Mouse (Mus musculus): ENCODE measurements around the gene Ptgr1. TPM values are rescaled to one million over a fixed set of nuclear protein-coding genes. Genes with fewer than 3 reads are reported as not detected.
A peak's percentile ranks its signal among the peaks of the same experiment; 100 is the strongest.

Gene Ptgr1
- polyA plus RNA-seq, 1 experiment from 2014 or later, result 25.9 TPM

DNA sequence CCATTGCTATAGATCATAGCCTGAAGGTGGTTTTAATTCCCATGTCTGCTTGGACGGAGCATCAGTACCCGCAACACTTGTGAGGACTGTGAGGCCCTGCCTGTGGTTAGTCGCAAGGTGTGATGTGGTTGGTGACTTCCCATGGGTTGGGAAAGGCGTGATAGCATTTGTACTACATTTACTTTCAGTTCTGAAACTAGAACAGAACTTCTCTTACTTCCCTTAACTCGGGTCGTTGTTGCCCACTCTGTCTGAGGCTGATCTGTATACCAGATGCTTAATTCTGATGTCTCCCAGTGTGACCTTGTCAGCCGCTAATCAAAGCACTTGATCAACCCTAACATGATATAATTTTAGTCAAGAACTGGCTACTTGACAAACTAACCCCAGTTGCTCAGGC is 22.3 kb upstream of the Ptgr1 start:
- ATAC-seq (ENCODE audit: insufficient number of reproducible peaks, low FRiP score, low TSS enrichment, low read depth) (no peak), DNase-seq (ENCODE audit: low spot score) (no peak)
- Histone ChIP-seq H3K4me3 (ENCODE audit: low read depth, low read length) (no peak overlapping the region), H3K4me2 (ENCODE audit: low read depth, severe bottlenecking) (no peak overlapping the region), H3K9me3 (ENCODE audit: control insufficient read depth, low read length) (no peaks in the 10 kb centered on the region), H3K27me3 (ENCODE audit: control insufficient read depth, insufficient read depth, low read length) (no peaks in the 10 kb centered on the region), H3K9ac (ENCODE audit: low read length) (no peak overlapping the region), H3K36me3 (ENCODE audit: control insufficient read depth, insufficient read depth, low read length) (no peaks in the 10 kb centered on the region), H3K4me1 (ENCODE audit: control insufficient read depth, insufficient read depth, low read length) (0 out of 2 replicates have a peak, but pooled peaks cover 5% of the 10 kb centered on the region), H3K27ac (replicated peaks; ENCODE audit: low read depth, low read length) (no peak overlapping the region)
- 91% methylated on average over 7 of the region's 7 CpGs for whole genome bisulfite sequencing

DNA sequence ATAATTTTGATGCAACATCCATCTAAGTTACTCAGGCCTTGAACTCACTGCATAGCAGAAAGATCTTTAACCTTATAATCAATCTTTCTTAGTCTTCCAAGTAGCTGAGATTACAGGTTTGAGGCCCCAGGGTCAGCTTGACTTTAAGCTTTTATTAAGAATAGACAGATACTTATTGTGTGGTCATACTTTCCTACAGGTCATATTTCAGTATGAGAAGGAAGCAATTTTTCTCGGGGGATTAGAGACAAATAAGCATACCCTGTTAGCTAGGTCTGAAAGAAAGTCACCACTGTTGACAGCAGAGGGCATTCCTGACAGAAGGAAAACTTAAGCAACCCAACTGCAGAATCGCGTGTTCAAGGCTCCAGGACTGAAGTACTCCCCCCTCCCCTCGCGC is 21.1 kb upstream of the Ptgr1 start:
- Histone ChIP-seq H3K9me3 (ENCODE audit: control insufficient read depth, low read length) (no peaks in the 10 kb centered on the region), H3K4me1 (ENCODE audit: control insufficient read depth, insufficient read depth, low read length) (0 out of 2 replicates have a peak, but pooled peaks cover 7% of the 10 kb centered on the region), H3K4me2 (ENCODE audit: low read depth, severe bottlenecking) (no peak overlapping the region), H3K4me3 (ENCODE audit: low read depth, low read length) (no peak overlapping the region), H3K9ac (ENCODE audit: low read length) (no peak overlapping the region), H3K36me3 (ENCODE audit: control insufficient read depth, insufficient read depth, low read length) (no peaks in the 10 kb centered on the region), H3K27ac (replicated peaks; ENCODE audit: low read depth, low read length) (no peak overlapping the region), H3K27me3 (ENCODE audit: control insufficient read depth, insufficient read depth, low read length) (no peaks in the 10 kb centered on the region)
- DNase-seq (ENCODE audit: low spot score) (no peak), ATAC-seq (ENCODE audit: insufficient number of reproducible peaks, low FRiP score, low TSS enrichment, low read depth) (no peak)
- WGBS, result 87% methylated on average over 5 of the region's 5 CpGs

DNA sequence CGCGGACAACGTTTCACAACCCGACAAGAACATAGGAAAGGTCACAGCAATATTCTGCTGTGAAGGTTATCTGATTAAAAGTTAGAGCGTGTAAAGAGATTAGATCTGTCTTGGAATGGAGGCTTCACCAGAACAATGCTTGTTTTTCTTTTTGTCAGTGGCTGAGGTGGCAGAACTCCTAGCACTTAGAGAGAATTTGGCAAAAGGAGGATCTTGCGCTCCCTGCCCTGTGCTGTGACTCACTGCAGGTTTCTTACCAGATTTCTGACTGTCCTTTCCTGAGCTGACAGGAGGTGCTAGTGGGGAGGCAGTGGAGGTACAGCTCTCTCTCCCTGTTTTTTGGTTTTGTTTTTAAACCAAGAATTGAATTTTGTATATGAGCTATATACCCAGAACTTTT is 20.1 kb upstream of the Ptgr1 start:
- Histone ChIP-seq H3K4me3 (ENCODE audit: low read depth, low read length) (no peak overlapping the region), H3K4me2 (ENCODE audit: low read depth, severe bottlenecking) (no peak overlapping the region), H3K27me3 (ENCODE audit: control insufficient read depth, insufficient read depth, low read length) (no peaks in the 10 kb centered on the region), H3K4me1 (ENCODE audit: control insufficient read depth, insufficient read depth, low read length) (0 out of 2 replicates have a peak, but pooled peaks cover 7% of the 10 kb centered on the region), H3K36me3 (ENCODE audit: control insufficient read depth, insufficient read depth, low read length) (no peaks in the 10 kb centered on the region), H3K27ac (replicated peaks; ENCODE audit: low read depth, low read length) (no peak overlapping the region), H3K9me3 (ENCODE audit: control insufficient read depth, low read length) (no peaks in the 10 kb centered on the region), H3K9ac (ENCODE audit: low read length) (no peak overlapping the region)
- DNase-seq (ENCODE audit: low spot score), result no peak
- WGBS, result 92% methylated on average over 6 of the region's 6 CpGs
- ATAC-seq (ENCODE audit: insufficient number of reproducible peaks, low FRiP score, low TSS enrichment, low read depth), result no peak

DNA sequence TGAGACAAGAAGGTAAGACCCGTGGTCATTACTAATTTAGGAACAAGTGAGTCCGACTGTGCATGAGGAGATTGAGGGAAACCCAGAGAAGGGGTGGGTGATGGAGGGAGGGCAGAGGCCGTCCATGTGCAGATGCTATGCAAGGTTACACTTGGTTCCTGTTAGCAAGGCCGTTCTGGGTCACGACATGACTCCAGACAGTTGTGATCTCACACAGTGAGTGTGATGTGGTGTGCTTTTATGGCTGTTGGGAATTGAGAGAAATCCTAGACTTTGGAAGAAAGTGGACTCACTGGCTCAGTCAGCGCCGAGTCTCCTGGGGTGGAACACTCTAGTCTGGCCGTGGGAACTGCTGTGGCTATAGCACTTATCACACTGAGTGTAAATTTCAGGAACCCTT is 19.3 kb upstream of the Ptgr1 start:
- Histone ChIP-seq H3K4me1 (ENCODE audit: control insufficient read depth, insufficient read depth, low read length) (0 out of 2 replicates have a peak, but pooled peaks cover 7% of the 10 kb centered on the region), H3K27me3 (ENCODE audit: control insufficient read depth, insufficient read depth, low read length) (no peaks in the 10 kb centered on the region), H3K4me2 (ENCODE audit: low read depth, severe bottlenecking) (no peak overlapping the region), H3K9me3 (ENCODE audit: control insufficient read depth, low read length) (no peaks in the 10 kb centered on the region), H3K4me3 (ENCODE audit: low read depth, low read length) (no peak overlapping the region), H3K9ac (ENCODE audit: low read length) (no peak overlapping the region), H3K36me3 (ENCODE audit: control insufficient read depth, insufficient read depth, low read length) (no peaks in the 10 kb centered on the region), H3K27ac (replicated peaks; ENCODE audit: low read depth, low read length) (no peak overlapping the region)
- 46% methylated on average over 8 of the region's 8 CpGs for WGBS
- DNase-seq (ENCODE audit: low spot score) (no peak), ATAC-seq (ENCODE audit: insufficient number of reproducible peaks, low FRiP score, low TSS enrichment, low read depth) (no peak)

DNA sequence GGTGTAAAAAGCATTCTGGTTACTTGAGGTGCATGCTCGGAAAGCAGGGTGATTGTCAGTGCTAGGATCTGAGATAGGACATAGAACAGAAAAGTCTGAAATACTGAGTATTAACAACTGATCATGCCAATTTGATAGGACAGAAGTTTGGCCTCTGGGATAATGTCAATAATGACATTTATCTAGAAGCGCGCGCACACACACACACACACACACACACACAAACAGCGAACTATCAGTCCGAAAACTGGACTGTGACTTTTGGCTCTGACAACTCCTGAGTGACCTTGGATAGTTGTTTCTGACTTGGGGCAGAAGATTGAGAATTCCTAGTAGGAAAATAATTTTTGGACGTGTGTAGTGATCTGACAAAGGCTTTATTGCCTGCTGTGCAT is 16.9 kb upstream of the Ptgr1 start:
- Histone ChIP-seq H3K27me3 (ENCODE audit: control insufficient read depth, insufficient read depth, low read length) (no peaks in the 10 kb centered on the region), H3K4me1 (ENCODE audit: control insufficient read depth, insufficient read depth, low read length) (0 out of 2 replicates have a peak, but pooled peaks cover 10% of the 10 kb centered on the region), H3K36me3 (ENCODE audit: control insufficient read depth, insufficient read depth, low read length) (no peaks in the 10 kb centered on the region), H3K27ac (replicated peaks; ENCODE audit: low read depth, low read length) (no peak overlapping the region), H3K4me3 (ENCODE audit: low read depth, low read length) (peak overlapping the region; percentile 92), H3K9ac (ENCODE audit: low read length) (peak overlapping the region; percentile 89), H3K9me3 (ENCODE audit: control insufficient read depth, low read length) (no peaks in the 10 kb centered on the region), H3K4me2 (ENCODE audit: low read depth, severe bottlenecking) (peak overlapping the region; percentile 81)
- no peak for ATAC-seq (ENCODE audit: insufficient number of reproducible peaks, low FRiP score, low TSS enrichment, low read depth)
- no peak for DNase-seq (ENCODE audit: low spot score)
- WGBS, result 43% methylated on average over 7 of the region's 7 CpGs

DNA sequence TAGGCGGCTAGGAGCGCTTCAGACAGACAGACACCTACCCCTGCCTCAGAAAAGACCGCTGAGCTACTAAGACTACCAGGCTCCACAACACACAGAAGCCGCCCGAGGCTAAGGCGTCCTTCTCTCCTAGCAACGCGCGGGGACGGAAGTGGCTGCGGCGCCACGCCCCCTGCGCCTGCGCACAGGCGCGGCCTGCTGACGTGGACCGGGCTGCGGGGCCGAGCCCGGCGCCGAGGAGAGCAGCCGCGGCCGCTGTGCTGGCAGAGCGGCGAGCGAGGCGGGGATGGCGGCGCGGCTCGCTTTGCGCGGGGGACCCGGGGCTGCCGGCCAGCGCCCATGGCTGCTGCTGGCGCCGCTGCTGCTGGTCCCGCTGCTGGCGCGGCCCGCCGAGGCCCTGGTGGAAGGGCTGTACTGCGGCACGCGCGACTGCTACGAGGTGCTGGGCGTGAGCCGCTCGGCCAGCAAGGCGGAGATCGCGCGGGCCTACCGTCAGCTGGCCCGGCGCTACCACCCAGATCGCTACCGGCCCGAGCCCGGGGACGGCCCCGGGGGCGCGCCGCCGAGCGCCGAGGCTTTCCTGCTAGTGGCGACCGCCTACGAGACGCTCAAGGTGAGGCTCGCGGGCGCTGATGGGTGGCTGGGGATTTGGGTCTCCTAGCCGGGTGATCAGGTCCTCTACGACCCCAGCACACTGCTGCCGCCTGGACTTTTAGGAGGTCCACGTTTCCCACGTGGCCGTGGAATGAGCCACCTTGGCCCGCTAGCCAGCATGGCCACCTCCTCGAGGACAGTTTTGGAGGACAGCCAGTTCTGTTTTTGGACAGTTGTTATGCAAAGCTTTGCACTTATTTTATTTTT is 16.3 kb upstream of the Ptgr1 start, which contains the start of gene Gm20503:
TSS of gene Gm20503 (plus strand) at position 263 of the 858 bp plus-strand sequence.
- WGBS, result under 1% methylated on average over 77 of the region's 89 CpGs
- peak; percentile 95 for ATAC-seq (ENCODE audit: insufficient number of reproducible peaks, low FRiP score, low TSS enrichment, low read depth)
- Histone ChIP-seq H3K27ac (replicated peaks; ENCODE audit: low read depth, low read length) (peak within 1 kb of the TSS; percentile 70; the same call in 1 of the 2 replicates), H3K4me2 (ENCODE audit: low read depth, severe bottlenecking) (peak within 1 kb of the TSS; percentile 81), H3K9me3 (ENCODE audit: control insufficient read depth, low read length) (no peaks in the 10 kb centered on the region), H3K4me1 (ENCODE audit: control insufficient read depth, insufficient read depth, low read length) (0 out of 2 replicates have a peak, but pooled peaks cover 10% of the 10 kb centered on the region), H3K9ac (ENCODE audit: low read length) (peak within 1 kb of the TSS; percentile 89), H3K36me3 (ENCODE audit: control insufficient read depth, insufficient read depth, low read length) (no peaks in the 10 kb centered on the region), H3K27me3 (ENCODE audit: control insufficient read depth, insufficient read depth, low read length) (no peaks in the 10 kb centered on the region), H3K4me3 (ENCODE audit: low read depth, low read length) (peak within 1 kb of the TSS; percentile 92)
- peak; percentile 93 for DNase-seq (ENCODE audit: low spot score)

DNA sequence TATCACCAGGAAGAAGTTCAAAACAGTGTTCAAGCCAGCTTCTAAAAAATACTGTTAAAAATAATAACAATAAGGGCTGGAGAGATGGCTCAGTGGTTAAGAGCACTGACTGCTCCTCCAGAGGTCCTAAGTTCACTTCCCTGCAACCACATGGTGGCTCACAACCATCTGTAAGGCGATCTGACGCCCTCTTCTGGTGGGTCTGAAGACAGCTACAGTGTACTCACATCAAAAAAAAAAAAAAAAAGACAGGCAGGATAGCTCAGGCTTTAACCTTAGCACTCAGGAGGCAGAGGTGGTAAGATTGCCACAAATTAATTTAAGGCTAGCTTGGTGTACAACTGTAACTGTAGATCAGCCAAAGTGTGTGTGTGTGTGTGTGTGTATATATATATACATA is 13.7 kb upstream of the Ptgr1 start:
- no peaks in the 10 kb centered on the region for H3K9me3 ChIP-seq (ENCODE audit: control insufficient read depth, low read length)
- ATAC-seq (ENCODE audit: insufficient number of reproducible peaks, low FRiP score, low TSS enrichment, low read depth) (no peak), DNase-seq (ENCODE audit: low spot score) (no peak)
- H3K27ac ChIP-seq (replicated peaks; ENCODE audit: low read depth, low read length), result no peak overlapping the region
- H3K4me2 ChIP-seq (ENCODE audit: low read depth, severe bottlenecking), result no peak overlapping the region
- no peak overlapping the region for H3K9ac ChIP-seq (ENCODE audit: low read length)
- 0% methylated on average over 2 of the region's 2 CpGs for WGBS
- H3K4me1 ChIP-seq (ENCODE audit: control insufficient read depth, insufficient read depth, low read length), result peaks cover 7% of the 10 kb centered on the region; the same call in 1 of the 2 replicates
- H3K4me3 ChIP-seq (ENCODE audit: low read depth, low read length), result no peak overlapping the region
- H3K36me3 ChIP-seq (ENCODE audit: control insufficient read depth, insufficient read depth, low read length), result no peaks in the 10 kb centered on the region
- no peaks in the 10 kb centered on the region for H3K27me3 ChIP-seq (ENCODE audit: control insufficient read depth, insufficient read depth, low read length)

DNA sequence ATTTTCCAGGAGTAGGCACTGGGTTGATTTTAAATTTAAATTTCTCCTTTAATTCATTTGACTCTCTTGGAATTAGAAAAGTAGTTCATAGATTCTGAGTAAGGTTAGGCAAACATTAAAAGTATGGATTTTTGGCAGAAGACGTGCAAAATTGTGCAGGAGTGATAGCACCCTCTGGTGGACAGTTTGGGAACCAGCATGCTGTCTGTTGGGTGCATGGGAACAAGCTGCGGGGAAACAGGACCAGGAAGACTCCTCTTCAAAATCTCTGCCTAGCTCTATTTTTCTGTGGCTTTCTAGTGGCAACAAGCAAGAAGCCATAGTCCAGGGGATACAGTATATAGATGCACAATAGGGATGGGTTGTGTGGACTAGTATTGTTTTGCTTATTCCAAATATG is 12.8 kb upstream of the Ptgr1 start:
- Histone ChIP-seq H3K4me2 (ENCODE audit: low read depth, severe bottlenecking) (no peak overlapping the region), H3K4me3 (ENCODE audit: low read depth, low read length) (no peak overlapping the region), H3K27me3 (ENCODE audit: control insufficient read depth, insufficient read depth, low read length) (no peaks in the 10 kb centered on the region), H3K9me3 (ENCODE audit: control insufficient read depth, low read length) (no peaks in the 10 kb centered on the region), H3K27ac (replicated peaks; ENCODE audit: low read depth, low read length) (no peak overlapping the region), H3K9ac (ENCODE audit: low read length) (no peak overlapping the region), H3K36me3 (ENCODE audit: control insufficient read depth, insufficient read depth, low read length) (no peaks in the 10 kb centered on the region), H3K4me1 (ENCODE audit: control insufficient read depth, insufficient read depth, low read length) (peaks cover 10% of the 10 kb centered on the region; the same call in 1 of the 2 replicates)
- 22% methylated on average over 2 of the region's 2 CpGs for WGBS
- ATAC-seq (ENCODE audit: insufficient number of reproducible peaks, low FRiP score, low TSS enrichment, low read depth) (no peak), DNase-seq (ENCODE audit: low spot score) (peak; percentile 80)

Measured in limb, embryonic 11.5 days (tissue).